Mouse (Mus musculus): ENCODE results near the gene Hjurp. TPM values are rescaled to one million over a fixed set of nuclear protein-coding genes. Genes with fewer than 3 reads are reported as not detected.

Gene Hjurp
- total RNA-seq, 2 experiments from 2014 or later = 14.5 to 14.6 TPM

GRCm38 (mm10) chr1:88283376-88284227 is 6.2 kb upstream of the Hjurp start:
- no peak for DNase-seq (ENCODE audit: low spot score)
- intact Hi-C loops (cut with DNase I) = no loop called here

DNA sequence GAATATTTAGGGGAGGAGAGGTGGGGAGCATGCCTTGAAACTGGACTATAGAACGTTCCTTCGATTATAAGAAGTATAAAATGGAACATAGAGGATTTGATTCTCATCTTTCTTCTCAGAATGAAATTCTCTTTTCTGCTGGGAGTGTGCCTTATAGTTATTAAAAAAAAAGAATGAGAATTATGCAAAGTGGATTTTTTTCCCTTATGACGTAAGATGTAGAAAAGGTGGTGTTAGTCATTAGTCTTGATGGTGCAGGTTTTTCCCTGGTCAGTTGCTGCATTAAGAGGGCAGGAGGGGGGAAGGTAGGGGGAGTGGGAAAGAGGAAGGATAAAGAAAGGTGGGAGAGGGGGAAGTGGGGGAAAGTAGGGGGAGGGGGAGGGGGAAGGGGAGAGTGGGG is 4.9 kb upstream of the Hjurp start:
- no peak for DNase-seq (ENCODE audit: low spot score)
- intact Hi-C loops (cut with DNase I) = no loop called here

GRCm38 (mm10) chr1:88280006-88280690 is 2.7 kb upstream of the Hjurp start:
- DNase-seq (ENCODE audit: low spot score) = no peak
- intact Hi-C loops (cut with DNase I) = no loop called here

DNA sequence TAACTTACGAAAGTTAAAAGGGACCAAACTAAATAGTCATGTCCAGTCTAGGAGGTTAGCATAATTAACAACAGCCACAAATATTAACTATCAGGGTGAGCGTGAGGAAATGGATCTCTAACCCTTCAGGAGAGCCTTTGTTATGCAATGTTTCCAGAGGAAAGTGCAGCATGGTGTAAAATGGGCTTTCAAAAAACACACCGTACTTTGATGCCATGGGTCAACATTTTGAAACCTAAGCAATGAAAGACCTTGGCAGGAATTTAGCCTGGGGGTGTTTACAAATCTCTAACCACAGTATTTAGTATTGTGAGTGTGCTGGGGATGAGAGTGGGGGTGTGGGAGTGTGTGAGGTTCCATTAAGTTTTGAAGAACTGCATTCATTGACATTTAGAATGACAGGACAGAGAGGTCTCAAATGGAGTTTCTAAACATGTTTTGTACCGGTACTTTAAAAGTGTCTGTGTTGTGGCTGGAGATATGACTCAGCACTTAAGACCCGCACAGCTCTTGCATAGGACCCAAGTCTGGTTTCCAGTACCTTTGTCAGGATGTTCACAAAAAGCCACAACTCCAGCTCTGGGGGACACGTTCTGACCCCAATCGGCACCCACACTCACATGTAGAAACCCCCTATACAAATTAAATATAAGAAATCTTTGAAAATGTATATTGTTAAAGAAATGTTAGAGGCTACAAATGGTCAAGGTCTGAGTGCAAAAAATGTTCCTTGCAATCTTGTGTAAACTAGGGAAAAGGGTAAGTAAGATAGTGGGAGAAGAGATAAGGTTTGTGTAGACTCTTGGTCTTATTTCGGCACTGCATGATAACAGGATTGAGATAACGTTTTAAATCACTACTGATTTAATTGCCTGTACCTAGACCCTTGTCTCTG is 1.9 kb upstream of the Hjurp start:
- no peak for DNase-seq (ENCODE audit: low spot score)
- intact Hi-C loops (cut with DNase I) = loop anchor here (5.0 kb wide), 1 partner anchor 272 kb away; the partner anchor contains the start of gene Usp40

DNA sequence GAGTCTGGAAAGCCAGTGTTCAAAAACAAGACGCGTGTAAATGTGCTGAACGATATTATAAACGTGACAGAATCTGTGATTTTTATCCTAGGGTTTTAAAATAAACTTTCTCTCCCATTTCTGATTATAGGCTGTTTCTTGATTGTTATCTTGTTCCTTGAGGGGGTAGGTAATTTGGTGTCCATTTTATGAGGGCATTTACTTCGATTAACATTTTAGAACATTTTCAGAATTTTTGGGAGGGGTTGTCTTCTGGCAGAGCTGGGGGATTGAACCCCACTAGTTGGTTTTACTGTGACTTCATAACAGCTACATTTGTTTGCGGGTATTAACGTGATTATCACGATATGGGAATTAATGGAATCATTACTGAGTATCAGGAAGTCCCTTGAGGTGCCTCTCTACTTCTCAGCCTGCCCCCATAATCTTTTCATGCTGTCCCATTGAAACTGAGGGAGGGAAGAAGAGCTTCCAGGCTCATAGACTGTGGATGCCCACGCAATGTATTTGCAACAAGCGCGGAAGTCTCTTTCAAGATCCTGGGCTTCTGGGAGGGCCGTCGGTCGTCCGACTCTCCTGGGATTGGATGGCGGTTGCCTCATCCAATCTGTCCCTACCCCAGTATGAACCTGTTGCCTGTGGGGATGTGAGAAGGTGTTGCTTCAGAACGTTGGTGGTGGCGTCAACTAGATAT is 532 bp upstream of the Hjurp start:
- no peak for DNase-seq (ENCODE audit: low spot score)

DNA sequence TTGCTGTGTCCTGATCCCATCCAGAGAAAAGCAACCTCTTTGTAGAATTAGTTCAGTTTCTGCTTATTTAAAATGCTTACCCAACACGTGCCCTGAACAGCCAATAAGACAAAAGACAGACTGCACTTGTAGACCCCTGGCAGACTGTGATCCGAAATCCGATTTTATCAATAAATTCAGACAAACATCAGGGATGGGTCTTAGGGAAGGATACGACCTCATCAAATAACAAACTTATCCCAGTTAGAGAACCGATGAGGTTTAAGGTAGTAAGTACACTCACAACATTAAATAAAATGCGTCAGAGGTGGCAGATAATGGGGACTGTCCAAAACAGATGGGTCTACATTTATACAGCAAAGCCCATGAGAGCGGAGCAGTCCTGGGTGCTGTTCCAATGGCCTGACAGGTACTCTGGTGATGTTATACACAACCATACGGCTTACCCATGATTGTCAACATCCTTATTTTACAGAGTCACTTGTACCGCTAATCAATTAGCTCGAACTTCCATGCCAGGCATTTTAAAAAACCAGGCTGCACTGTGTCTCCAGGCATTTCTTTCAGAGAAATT is 822 bp downstream of the Hjurp start:
- intact Hi-C loops (cut with DNase I) = loop anchor here (5.0 kb wide), 1 partner anchor 269 kb away; the partner anchor contains the start of gene Usp40
- DNase-seq (ENCODE audit: low spot score) = no peak

More for the DNA sequence above, 532 bp upstream of the Hjurp start:
- intact Hi-C loops (cut with DNase I) = loop anchor here (5.0 kb wide), 1 partner anchor 271 kb away; the partner anchor contains the start of gene Usp40

GRCm38 (mm10) chr1:88275698-88276523 is 1.5 kb downstream of the Hjurp start:
- intact Hi-C loops (cut with DNase I) = loop anchor here (5.0 kb wide), 1 partner anchor 269 kb away; the partner anchor contains the start of gene Usp40
- DNase-seq (ENCODE audit: low spot score) = peak; percentile 4

DNA sequence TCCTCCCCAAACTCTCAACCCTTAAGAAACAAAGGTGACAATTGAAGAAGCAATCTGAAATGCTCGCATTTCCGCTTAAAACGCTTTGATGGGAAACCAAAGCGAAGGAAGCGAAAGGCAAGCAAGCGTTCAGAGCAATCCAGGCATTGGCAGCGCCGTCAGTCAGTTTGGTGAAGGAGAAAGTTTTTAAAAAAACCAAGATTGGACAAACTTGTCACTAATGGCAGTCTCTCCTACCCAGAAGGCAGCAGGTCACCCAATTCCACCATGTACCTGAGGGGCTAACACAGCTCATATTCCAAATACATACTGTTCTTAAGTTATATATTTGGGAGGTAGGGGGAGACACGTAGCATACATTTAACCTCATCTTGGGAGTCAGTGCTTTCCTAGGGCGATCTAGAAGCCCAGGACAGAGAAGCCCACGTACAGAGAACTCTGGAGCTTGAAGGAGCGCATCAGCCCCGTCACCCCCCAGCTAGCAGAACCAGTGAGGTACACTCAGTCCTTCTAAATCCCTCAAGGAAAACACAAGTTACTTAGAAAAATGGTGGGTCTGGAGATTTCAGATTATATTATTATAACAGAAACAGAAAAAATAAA is 2.3 kb downstream of the Hjurp start:
- no peak for DNase-seq (ENCODE audit: low spot score)
- intact Hi-C loops (cut with DNase I) = loop anchor here (5.0 kb wide), 1 partner anchor 268 kb away; the partner anchor contains the start of gene Usp40

GRCm38 (mm10) chr1:88274371-88275077 is 2.9 kb downstream of the Hjurp start:
- intact Hi-C loops (cut with DNase I) = loop anchor here (5.0 kb wide), 1 partner anchor 267 kb away; the partner anchor contains the start of gene Usp40
- peak; percentile 7 for DNase-seq (ENCODE audit: low spot score)

DNA sequence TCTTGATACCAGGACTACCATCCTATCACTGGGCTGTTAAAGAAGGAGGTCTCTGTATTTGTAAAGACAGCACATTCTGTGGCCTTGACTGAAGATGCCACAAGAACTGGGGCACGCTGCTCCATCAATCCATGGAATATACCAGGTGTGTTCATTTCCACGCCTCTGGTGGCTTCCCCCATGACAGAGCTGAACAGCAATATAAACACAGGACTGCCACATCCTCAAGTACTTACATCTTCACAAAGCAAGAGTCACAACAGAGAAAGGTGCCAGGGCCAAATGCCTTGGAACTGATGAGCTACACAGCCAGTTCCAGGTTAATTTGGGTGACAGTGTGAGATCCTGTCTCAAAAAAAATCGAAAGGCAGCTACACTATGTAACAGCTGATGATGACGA is 3.6 kb downstream of the Hjurp start:
- intact Hi-C loops (cut with DNase I) = no loop called here
- DNase-seq (ENCODE audit: low spot score) = peak; percentile 11

- intact Hi-C loops (cut with DNase I) = no loop called here
- DNase-seq (ENCODE audit: low spot score) = peak; percentile 3
Observed at GRCm38 (mm10) chr1:88273326-88273725, 4.1 kb downstream of the Hjurp start.

DNA sequence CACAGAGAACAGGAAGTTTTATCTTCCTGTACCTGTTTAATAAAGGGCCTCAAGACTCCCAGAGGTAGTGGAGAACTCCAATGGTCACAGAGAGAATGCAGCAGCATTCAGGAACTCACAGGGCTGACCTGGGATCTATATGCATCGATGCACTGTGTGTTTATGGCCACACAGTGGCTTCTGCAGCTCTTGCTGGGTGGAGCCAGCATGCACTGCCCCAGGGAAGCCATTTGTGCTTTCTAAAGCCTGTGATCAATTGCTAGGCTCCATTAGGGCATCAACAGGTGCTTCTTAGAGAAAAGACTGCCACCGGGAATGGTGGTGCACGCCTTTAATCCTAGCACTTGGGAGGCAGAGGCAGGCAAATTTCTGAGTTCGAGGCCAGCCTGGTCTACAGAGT is 4.6 kb downstream of the Hjurp start:
- intact Hi-C loops (cut with DNase I) = no loop called here
- DNase-seq (ENCODE audit: low spot score) = no peak

DNA sequence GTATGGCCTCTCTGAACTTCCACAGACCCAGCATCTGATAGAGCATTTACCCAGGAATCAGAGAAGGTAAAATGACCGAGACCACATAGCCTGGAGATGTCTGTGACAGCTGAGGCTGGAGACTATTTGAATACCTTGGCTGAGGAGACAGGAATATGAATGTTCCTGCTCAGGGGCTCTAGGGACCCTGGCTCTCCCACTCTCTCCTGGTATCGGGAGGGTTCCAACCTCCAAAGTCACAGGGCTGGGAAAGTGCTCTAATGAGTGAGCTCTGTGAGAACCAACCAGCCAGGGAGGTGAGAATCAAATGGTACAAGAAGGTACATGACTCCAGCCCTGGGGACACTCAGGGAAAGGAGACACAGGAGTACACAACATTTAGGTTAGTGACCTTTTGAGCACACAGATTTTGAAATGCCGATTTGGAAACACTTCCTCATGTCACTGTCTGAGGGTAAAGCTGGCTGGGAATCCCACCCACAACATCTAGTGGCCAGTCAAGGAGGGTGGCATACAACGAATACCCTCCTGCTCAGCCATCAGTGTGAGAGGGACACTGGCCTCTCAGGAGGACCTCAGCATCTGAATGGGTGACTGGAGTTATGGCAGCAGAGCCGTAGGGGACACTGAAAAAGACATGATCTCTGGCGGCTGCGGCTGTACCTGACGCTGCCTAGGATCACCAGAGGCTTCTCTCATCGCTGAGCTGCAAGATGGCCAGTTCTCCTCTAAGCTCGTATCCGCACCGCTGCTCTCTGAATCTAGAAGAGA is 7.7 kb downstream of the Hjurp start:
- no peak for DNase-seq (ENCODE audit: low spot score)
- intact Hi-C loops (cut with DNase I) = no loop called here

GRCm38 (mm10) chr1:88268070-88268469 is 9.4 kb downstream of the Hjurp start:
- intact Hi-C loops (cut with DNase I) = no loop called here
- no peak for DNase-seq (ENCODE audit: low spot score)

DNA sequence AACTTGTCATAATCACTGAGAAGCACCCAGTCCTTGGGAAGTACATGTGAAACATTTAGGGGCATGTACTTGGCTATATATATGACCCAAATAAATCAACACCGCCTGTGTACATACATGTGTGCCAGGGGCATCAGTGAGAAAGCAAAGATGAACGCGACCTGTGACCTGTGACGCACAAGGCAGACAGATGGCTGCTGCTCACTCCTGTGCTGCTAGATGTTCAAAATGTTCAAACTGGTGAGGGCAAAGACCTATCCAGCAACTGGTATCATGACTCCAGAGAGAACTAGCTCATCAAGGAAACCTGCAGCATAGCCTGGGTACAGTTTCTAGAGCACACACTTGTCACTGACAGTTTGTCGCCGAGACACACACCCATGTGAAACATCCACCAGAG is 9.9 kb downstream of the Hjurp start:
- intact Hi-C loops (cut with DNase I) = no loop called here
- DNase-seq (ENCODE audit: low spot score) = no peak

- intact Hi-C loops (cut with DNase I) = no loop called here
- DNase-seq (ENCODE audit: low spot score) = no peak
Observed at GRCm38 (mm10) chr1:88266123-88266522, 11.3 kb downstream of the Hjurp start.
